8 mouse cellular contexts compared by ENCODE assay signal in the genomic region with DNA sequence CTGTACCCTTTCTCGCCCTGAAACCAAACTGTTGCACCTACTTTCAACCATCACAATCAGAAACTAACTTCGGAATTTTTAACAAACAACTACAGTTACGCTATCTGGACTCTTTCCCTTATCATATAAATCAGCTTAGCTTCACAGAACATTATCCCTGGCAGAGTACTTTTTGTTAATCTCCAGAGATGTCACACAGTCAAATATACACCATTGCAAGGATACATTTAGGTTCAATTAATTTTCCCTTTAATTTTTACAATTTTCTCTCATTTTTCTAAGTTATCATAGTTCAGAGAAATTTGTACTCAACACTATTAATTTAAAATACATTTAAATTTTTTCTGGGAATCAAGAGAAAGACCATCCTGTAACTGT. TPM values are rescaled to one million over a fixed set of nuclear protein-coding genes. Genes with fewer than 3 reads are reported as not detected.
DNase-seq lines count a peak whose midpoint lies in the region; ATAC-seq and TF ChIP-seq lines count a peak whose summit lies in the region.

No protein-coding gene starts in this region.

- DNase-seq in gastrocnemius, adult 2 months: no peak
- DNase-seq in gastrocnemius, postnatal 25 days: no peak
- DNase-seq in right cerebral cortex, postnatal 14 days: no peak
- no peak for DNase-seq in thymus, postnatal 10 days (ENCODE audit: low spot score in 2 of 2)
- DNase-seq in layer of hippocampus, adult 11-12 months (ENCODE audit: low spot score): no peak

- peak overlapping the region; percentile 83; the same call in 1 of the 2 replicates for H3K4me2 ChIP-seq in hindbrain, embryonic 13.5 days

- no peak for TF ChIP-seq CTCF in gastrocnemius, adult 2 months (IDR thresholded peaks at IDR 0.05)
- TF ChIP-seq CTCF in E14TG2a.4 (conservative IDR thresholded peaks at IDR 0.05; ENCODE audit: low read length): no peak

- no peak overlapping the region for H3K27ac ChIP-seq in gastrocnemius, adult 2 months
- H3K27ac ChIP-seq in hindbrain, embryonic 13.5 days: no peak overlapping the region

- peak; percentile 73; the same call in 1 of the 2 replicates for ATAC-seq in hindbrain, embryonic 13.5 days (ENCODE audit: low FRiP score)
- 0 out of 2 replicates have a peak, but pooled peaks have one; percentile 3 for ATAC-seq in megakaryocyte progenitor cell, adult 5-6 weeks (replicated peaks; ENCODE audit: poor library complexity)

- H3K4me1 ChIP-seq in E14TG2a.4 (replicated peaks; ENCODE audit: low read depth, low read length): peaks cover 27% of the 10 kb centered on the region
- peaks cover 14% of the 10 kb centered on the region for H3K4me1 ChIP-seq in hindbrain, embryonic 13.5 days (replicated peaks)

- peak overlapping the region; percentile 83 for H3K9ac ChIP-seq in hindbrain, embryonic 13.5 days

- WGBS in hindbrain, embryonic 13.5 days: 0% methylated on average over 3 of the region's 3 CpGs

- no peaks in the 10 kb centered on the region for H3K27me3 ChIP-seq in E14TG2a.4 (ENCODE audit: insufficient read depth, low read length)
- H3K27me3 ChIP-seq in hindbrain, embryonic 13.5 days: no peaks in the 10 kb centered on the region

- H3K4me3 ChIP-seq in gastrocnemius, adult 2 months: peak overlapping the region; percentile 84
- H3K4me3 ChIP-seq in E14TG2a.4 (replicated peaks; ENCODE audit: low read length): peak overlapping the region; percentile 91
- peak overlapping the region; percentile 58 for H3K4me3 ChIP-seq in hindbrain, embryonic 13.5 days

- intact Hi-C loops in gastrocnemius, adult 2 months (cut with DNase I): loop anchor here (2.0 kb wide), 1 partner anchor 20 kb away; no protein-coding TSS in a partner anchor

- H3K36me3 ChIP-seq in E14TG2a.4 (ENCODE audit: insufficient read depth, low read length): no peaks in the 10 kb centered on the region
- no peaks in the 10 kb centered on the region for H3K36me3 ChIP-seq in hindbrain, embryonic 13.5 days

- no peaks in the 10 kb centered on the region for H3K9me3 ChIP-seq in E14TG2a.4 (ENCODE audit: low read length)
- no peaks in the 10 kb centered on the region for H3K9me3 ChIP-seq in hindbrain, embryonic 13.5 days

RNA-seq across cellular contexts. Expression of a gene that starts 21.3 kb away (rescaled TPM):
- total RNA-seq in gastrocnemius, adult 2 months (2021): 1 to 10 TPM; 5.1 to 8.2 TPM
- 10 to 100 TPM in 1 of 2 experiments, 1 to 10 TPM in 1; 6.9 to 11.1 TPM for total RNA-seq in gastrocnemius, postnatal 25 days (2021)
- 125 and 130 TPM in 2 replicates for polyA plus RNA-seq in hindbrain, embryonic 13.5 days (2015; fragmentation: Nextera tagmentation; extraction: Ambion mirVana)
- 79.1 and 80.9 TPM in 2 replicates for total RNA-seq in megakaryocyte progenitor cell, adult 5-6 weeks (2015)
- total RNA-seq in megakaryocyte progenitor cell, adult 5-6 weeks (2017): 108 and 119 TPM in 2 replicates

Comparison
In these comparisons a context has a peak if more than half of its experiments do, and no peak if none do; other contexts are left out.
1. RNA of a gene that starts 21.3 kb away (total RNA-seq): 79.1 to 119 TPM in megakaryocyte progenitor cell, adult 5-6 weeks; 6.9 to 11.1 TPM in gastrocnemius, postnatal 25 days and 5.1 to 8.2 TPM in gastrocnemius, adult 2 months; every median in the first group is over 4 times any median in the second.
2. Peak in every context shown above with its lines, with median percentiles within 50 percentile points of each other: H3K4me3 ChIP-seq.